Mouse (Mus musculus) erythroblast, embryonic 14.5 days (primary cell): Measurements from ENCODE around the gene Yy1. TPM values are rescaled to one million over a fixed set of nuclear protein-coding genes. Genes with fewer than 3 reads are reported as not detected.

Experiments
- H3K27me3 ChIP-seq: 2 replicates; pipeline ENCODE4 v1.6.1; 2012; ENCODE audit warnings: inconsistent platforms; ENCODE audit not compliant: control insufficient read depth
- H3K36me3 ChIP-seq: 2 replicates; pipeline ENCODE4 v1.6.1; 2012; ENCODE audit warnings: mild to moderate bottlenecking, inconsistent platforms; ENCODE audit not compliant: control insufficient read depth
- H3K4me1 ChIP-seq: 2 replicates; pipeline ENCODE4 v1.6.1; 2012; ENCODE audit warnings: inconsistent platforms; ENCODE audit not compliant: control insufficient read depth
- H3K4me3 ChIP-seq: replicated peaks from 2 replicates; pipeline ENCODE3; 2012; ENCODE audit warnings: moderate library complexity, mild to moderate bottlenecking, inconsistent platforms
- H3K9me3 ChIP-seq: 2 replicates; pipeline ENCODE4 v1.6.1; 2012; ENCODE audit warnings: low read length, inconsistent platforms, mixed read lengths; ENCODE audit not compliant: control insufficient read depth
- GATA1 ChIP-seq: IDR thresholded peaks from 2 replicates; pipeline ENCODE4 v1.6.1; 2012; ENCODE audit warnings: low read length, inconsistent platforms, mixed read lengths
- TAL1 ChIP-seq: IDR thresholded peaks from 3 replicates; pipeline ENCODE4 v1.6.1; 2012; ENCODE audit warnings: low read length, inconsistent platforms, mixed read lengths
- polyA plus RNA-seq: library from polyadenylated mRNA; stranded (reverse); fragments of >175 nt; gene quantifications from 2 replicates; pipeline ENCODE4 v1.2.3, GENCODE M21; 2012

Yy1 gene
- polyA plus RNA-seq, 1 experiment = 3.0 TPM

- Histone ChIP-seq H3K36me3 (peaks cover 38% of the 10 kb centered on the region), H3K9me3 (no peaks in the 10 kb centered on the region), H3K4me1 (peaks cover 58% of the 10 kb centered on the region), H3K27me3 (no peaks in the 10 kb centered on the region), H3K4me3 (peak overlapping the region; percentile 99)
- TF ChIP-seq TAL1 = no peak
- peak; percentile 30; the same call in 1 of the 2 replicates for TF ChIP-seq GATA1
Measured at GRCm38 (mm10) chr12:108794979-108795537, 2.3 kb downstream of the Yy1 start.

GRCm38 (mm10) chr12:108801613-108802012, 8.8 kb downstream of the Yy1 start:
- Histone ChIP-seq H3K27me3 (no peaks in the 10 kb centered on the region), H3K4me3 (no peak overlapping the region), H3K9me3 (no peaks in the 10 kb centered on the region), H3K4me1 (peaks cover 43% of the 10 kb centered on the region), H3K36me3 (peaks cover 75% of the 10 kb centered on the region)
- TF ChIP-seq GATA1 (no peak), TAL1 (no peak)

- Histone ChIP-seq H3K36me3 (peaks cover 85% of the 10 kb centered on the region), H3K9me3 (no peaks in the 10 kb centered on the region), H3K4me3 (no peak overlapping the region), H3K27me3 (no peaks in the 10 kb centered on the region), H3K4me1 (peaks cover 36% of the 10 kb centered on the region)
- TF ChIP-seq GATA1 = no peak
- no peak for TF ChIP-seq TAL1
Measured at GRCm38 (mm10) chr12:108804388-108804787, 11.6 kb downstream of the Yy1 start.

- Histone ChIP-seq H3K4me3 (no peak overlapping the region), H3K4me1 (peaks cover 36% of the 10 kb centered on the region), H3K27me3 (no peaks in the 10 kb centered on the region), H3K9me3 (no peaks in the 10 kb centered on the region), H3K36me3 (peaks cover 92% of the 10 kb centered on the region)
- TF ChIP-seq TAL1 = no peak
- no peak for TF ChIP-seq GATA1
Measured at GRCm38 (mm10) chr12:108808465-108808864, 15.7 kb downstream of the Yy1 start.

GRCm38 (mm10) chr12:108809771-108810170, 17.0 kb downstream of the Yy1 start:
- Histone ChIP-seq H3K36me3 (peaks cover 95% of the 10 kb centered on the region), H3K4me1 (peaks cover 33% of the 10 kb centered on the region), H3K9me3 (no peaks in the 10 kb centered on the region), H3K4me3 (no peak overlapping the region), H3K27me3 (no peaks in the 10 kb centered on the region)
- TF ChIP-seq GATA1 = no peak
- TF ChIP-seq TAL1 = no peak

- H3K36me3 ChIP-seq = peaks cover 99% of the 10 kb centered on the region
- no peak overlapping the region for H3K4me3 ChIP-seq
- H3K4me1 ChIP-seq = peaks cover 33% of the 10 kb centered on the region
- H3K9me3 ChIP-seq = no peaks in the 10 kb centered on the region
- H3K27me3 ChIP-seq = no peaks in the 10 kb centered on the region
- TF ChIP-seq GATA1 (no peak), TAL1 (no peak)
Measured at GRCm38 (mm10) chr12:108810309-108810708, 17.5 kb downstream of the Yy1 start.

GRCm38 (mm10) chr12:108811133-108811532, 18.4 kb downstream of the Yy1 start:
- no peaks in the 10 kb centered on the region for H3K9me3 ChIP-seq
- H3K36me3 ChIP-seq = peaks cover 97% of the 10 kb centered on the region
- H3K4me3 ChIP-seq = no peak overlapping the region
- peaks cover 33% of the 10 kb centered on the region for H3K4me1 ChIP-seq
- no peaks in the 10 kb centered on the region for H3K27me3 ChIP-seq
- TF ChIP-seq TAL1 = no peak
- no peak for TF ChIP-seq GATA1

GRCm38 (mm10) chr12:108812463-108812862, 19.7 kb downstream of the Yy1 start:
- H3K36me3 ChIP-seq = peaks cover 97% of the 10 kb centered on the region
- H3K4me3 ChIP-seq = no peak overlapping the region
- TF ChIP-seq GATA1 (no peak), TAL1 (no peak)

GRCm38 (mm10) chr12:108814470-108814869, 21.7 kb downstream of the Yy1 start:
- no peaks in the 10 kb centered on the region for H3K9me3 ChIP-seq
- no peak for TF ChIP-seq GATA1
- TF ChIP-seq TAL1 = no peak
- no peak overlapping the region for H3K4me3 ChIP-seq
- peaks cover 96% of the 10 kb centered on the region for H3K36me3 ChIP-seq
- no peaks in the 10 kb centered on the region for H3K27me3 ChIP-seq
- H3K4me1 ChIP-seq = peaks cover 20% of the 10 kb centered on the region

More at GRCm38 (mm10) chr12:108812463-108812862, 19.7 kb downstream of the Yy1 start:
- Histone ChIP-seq H3K9me3 (no peaks in the 10 kb centered on the region), H3K27me3 (no peaks in the 10 kb centered on the region), H3K4me1 (peaks cover 31% of the 10 kb centered on the region)

GRCm38 (mm10) chr12:108816569-108816968, 23.8 kb downstream of the Yy1 start:
- Histone ChIP-seq H3K4me3 (no peak overlapping the region), H3K36me3 (peaks cover 89% of the 10 kb centered on the region), H3K9me3 (no peaks in the 10 kb centered on the region), H3K4me1 (no peaks in the 10 kb centered on the region; the same call in 1 of the 2 replicates), H3K27me3 (no peaks in the 10 kb centered on the region)
- TF ChIP-seq GATA1 = no peak
- TF ChIP-seq TAL1 = no peak
